ENCODE assay signal across 8 mouse cellular contexts in genomic region chr8:84202938-84203917, GRCm38 (mm10). TPM values are rescaled to one million over a fixed set of nuclear protein-coding genes. Genes with fewer than 3 reads are reported as not detected.
A peak's percentile ranks its signal among the peaks of the same experiment; 100 is the strongest.
DNase-seq lines count a peak whose midpoint lies in the region; ATAC-seq and TF ChIP-seq lines count a peak whose summit lies in the region.

No protein-coding gene starts in this region.

- H3K4me2 ChIP-seq in embryonic facial prominence, embryonic 13.5 days: peak overlapping the region; percentile 94
- H3K4me2 ChIP-seq in liver, embryonic 16.5 days (ENCODE audit: low read depth, low read length): peak overlapping the region; percentile 62
- H3K4me2 ChIP-seq in neural tube, embryonic 11.5 days (ENCODE audit: low read depth): peak overlapping the region; percentile 69

- ATAC-seq in embryonic facial prominence, embryonic 13.5 days (ENCODE audit: insufficient number of reproducible peaks, insufficient read depth, low FRiP score, low TSS enrichment, low read depth): peak; percentile 69
- ATAC-seq in liver, embryonic 16.5 days (ENCODE audit: low read depth): peak; percentile 44
- ATAC-seq in neural tube, embryonic 11.5 days (ENCODE audit: insufficient read depth, low FRiP score, low TSS enrichment): no peak

- H3K27me3 ChIP-seq in embryonic facial prominence, embryonic 13.5 days: no peaks in the 10 kb centered on the region
- H3K27me3 ChIP-seq in heart, embryonic 10.5 days (ENCODE audit: insufficient read depth, poor library complexity, severe bottlenecking): no peaks in the 10 kb centered on the region
- H3K27me3 ChIP-seq in liver, embryonic 16.5 days (ENCODE audit: control insufficient read depth, insufficient read depth, low read depth, low read length): peaks cover 28% of the 10 kb centered on the region
- H3K27me3 ChIP-seq in neural tube, embryonic 11.5 days (ENCODE audit: control insufficient read depth, insufficient read depth, low read length): no peaks in the 10 kb centered on the region
- H3K27me3 ChIP-seq in testis, adult 2 months (ENCODE audit: control insufficient read depth, insufficient read depth, low read length): no peaks in the 10 kb centered on the region

- H3K36me3 ChIP-seq in embryonic facial prominence, embryonic 13.5 days: peaks cover 30% of the 10 kb centered on the region
- H3K36me3 ChIP-seq in heart, embryonic 10.5 days: peaks cover 27% of the 10 kb centered on the region
- H3K36me3 ChIP-seq in liver, embryonic 16.5 days (ENCODE audit: control insufficient read depth, insufficient read depth): no peaks in the 10 kb centered on the region
- H3K36me3 ChIP-seq in neural tube, embryonic 11.5 days (ENCODE audit: control insufficient read depth, insufficient read depth, low read length): no peaks in the 10 kb centered on the region
- H3K36me3 ChIP-seq in testis, adult 2 months (ENCODE audit: control insufficient read depth, insufficient read depth, low read length): no peaks in the 10 kb centered on the region

- peak; percentile 77 for DNase-seq in layer of hippocampus, adult 9-11 months
- no peak for DNase-seq in layer of hippocampus, adult 9-10 months (ENCODE audit: low spot score)
- peak; percentile 92 for DNase-seq in heart, embryonic 10.5 days (ENCODE audit: low spot score)
- DNase-seq in kidney, adult 8-10 months: peak; percentile 82 to 86
- DNase-seq in neural tube, embryonic 11.5 days (ENCODE audit: low spot score): peak; percentile 74

- no peaks in the 10 kb centered on the region for H3K9me3 ChIP-seq in embryonic facial prominence, embryonic 13.5 days
- no peaks in the 10 kb centered on the region for H3K9me3 ChIP-seq in heart, embryonic 10.5 days
- no peaks in the 10 kb centered on the region for H3K9me3 ChIP-seq in liver, embryonic 16.5 days (replicated peaks; ENCODE audit: control insufficient read depth, low read length)
- H3K9me3 ChIP-seq in neural tube, embryonic 11.5 days (ENCODE audit: control insufficient read depth, low read length): no peaks in the 10 kb centered on the region

- peaks cover 79% of the 10 kb centered on the region for H3K4me1 ChIP-seq in embryonic facial prominence, embryonic 13.5 days
- H3K4me1 ChIP-seq in heart, embryonic 10.5 days: peaks cover 72% of the 10 kb centered on the region
- peaks cover 36% of the 10 kb centered on the region for H3K4me1 ChIP-seq in liver, embryonic 16.5 days (ENCODE audit: control insufficient read depth, low read depth, low read length)
- H3K4me1 ChIP-seq in neural tube, embryonic 11.5 days (ENCODE audit: control insufficient read depth, insufficient read depth, low read length): peaks cover 25% of the 10 kb centered on the region
- H3K4me1 ChIP-seq in testis, adult 2 months (ENCODE audit: control insufficient read depth, insufficient read depth, low read length): peaks cover 32% of the 10 kb centered on the region

- peak overlapping the region; percentile 99 for H3K27ac ChIP-seq in embryonic facial prominence, embryonic 13.5 days
- H3K27ac ChIP-seq in heart, embryonic 10.5 days: peak overlapping the region; percentile 98
- H3K27ac ChIP-seq in liver, embryonic 16.5 days (ENCODE audit: low read length): peak overlapping the region; percentile 85
- H3K27ac ChIP-seq in neural tube, embryonic 11.5 days (ENCODE audit: low read depth, low read length): peak overlapping the region; percentile 65
- H3K27ac ChIP-seq in testis, adult 2 months (ENCODE audit: control insufficient read depth, insufficient read depth, low read depth, low read length): peak overlapping the region; percentile 84

- peak overlapping the region; percentile 76 for H3K4me3 ChIP-seq in embryonic facial prominence, embryonic 13.5 days
- peak overlapping the region; percentile 86 for H3K4me3 ChIP-seq in heart, embryonic 10.5 days
- peak overlapping the region; percentile 51 for H3K4me3 ChIP-seq in liver, embryonic 16.5 days (ENCODE audit: low read depth, low read length)
- H3K4me3 ChIP-seq in neural tube, embryonic 11.5 days (ENCODE audit: low read depth, low read length): peak overlapping the region; percentile 26
- peak overlapping the region; percentile 56 for H3K4me3 ChIP-seq in testis, adult 2 months (ENCODE audit: control insufficient read depth, low read depth, low read length)

- 7% methylated on average over 34 of the region's 34 CpGs for WGBS in embryonic facial prominence, embryonic 13.5 days
- whole genome bisulfite sequencing in heart, embryonic 10.5 days: 7% methylated on average over 34 of the region's 34 CpGs
- 5% methylated on average over 34 of the region's 34 CpGs for WGBS in liver, embryonic 16.5 days (ENCODE audit: insufficient replicate concordance)
- 10% methylated on average over 34 of the region's 34 CpGs for WGBS in neural tube, embryonic 11.5 days

- peak overlapping the region; percentile 95 for H3K9ac ChIP-seq in embryonic facial prominence, embryonic 13.5 days
- peak overlapping the region; percentile 50 for H3K9ac ChIP-seq in liver, embryonic 16.5 days (ENCODE audit: low read depth, low read length)
- peak overlapping the region; percentile 64 for H3K9ac ChIP-seq in neural tube, embryonic 11.5 days (ENCODE audit: low read length)

- TF ChIP-seq CTCF in testis, adult 2 months (IDR thresholded peaks at IDR 0.05; ENCODE audit: control insufficient read depth, insufficient read depth, insufficient replicate concordance, low read depth, low read length): no peak

- TF ChIP-seq POLR2A in testis, adult 2 months (IDR thresholded peaks at IDR 0.05; ENCODE audit: control insufficient read depth, low read depth, low read length): no peak

RNA-seq across cellular contexts. Expression of gene Nanos3, which starts 18.2 kb away (rescaled TPM):
- 2.9 and 5.2 TPM in 2 replicates for polyA plus RNA-seq in embryonic facial prominence, embryonic 13.5 days (2015; fragmentation: Nextera tagmentation; extraction: Ambion mirVana)
- 1.2 and 2.3 TPM in 2 replicates for polyA plus RNA-seq in heart, embryonic 10.5 days (2016; fragmentation: Nextera tagmentation; extraction: Ambion mirVana)
- not detected in 2 replicates for polyA plus RNA-seq in liver, embryonic 16.5 days (2015; fragmentation: Nextera tagmentation; extraction: Ambion mirVana)
- 6.2 TPM in 2 replicates for polyA plus RNA-seq in neural tube, embryonic 11.5 days (2014; fragmentation: Nextera tagmentation; extraction: Ambion mirVana)
- polyA plus RNA-seq in testis, adult 2 months (2012; rRNA removed): 1.6 and 2.4 TPM in 2 replicates

RNA-seq across cellular contexts. Expression of gene Zswim4, which starts 33.6 kb away (rescaled TPM):
- polyA plus RNA-seq in embryonic facial prominence, embryonic 13.5 days (2015; fragmentation: Nextera tagmentation; extraction: Ambion mirVana): 19.6 and 22.6 TPM in 2 replicates
- 14.4 and 17.5 TPM in 2 replicates for polyA plus RNA-seq in heart, embryonic 10.5 days (2016; fragmentation: Nextera tagmentation; extraction: Ambion mirVana)
- 2.2 and 2.8 TPM in 2 replicates for polyA plus RNA-seq in liver, embryonic 16.5 days (2015; fragmentation: Nextera tagmentation; extraction: Ambion mirVana)
- 34.9 and 35.5 TPM in 2 replicates for polyA plus RNA-seq in neural tube, embryonic 11.5 days (2014; fragmentation: Nextera tagmentation; extraction: Ambion mirVana)
- 16.9 and 17.4 TPM in 2 replicates for polyA plus RNA-seq in testis, adult 2 months (2012; rRNA removed)

RNA-seq across cellular contexts. Expression of gene D8Ertd738e, which starts 46.3 kb away (rescaled TPM):
- 318 and 344 TPM in 2 replicates for polyA plus RNA-seq in embryonic facial prominence, embryonic 13.5 days (2015; fragmentation: Nextera tagmentation; extraction: Ambion mirVana)
- polyA plus RNA-seq in heart, embryonic 10.5 days (2016; fragmentation: Nextera tagmentation; extraction: Ambion mirVana): 353 and 374 TPM in 2 replicates
- 175 and 185 TPM in 2 replicates for polyA plus RNA-seq in liver, embryonic 16.5 days (2015; fragmentation: Nextera tagmentation; extraction: Ambion mirVana)
- 301 and 323 TPM in 2 replicates for polyA plus RNA-seq in neural tube, embryonic 11.5 days (2014; fragmentation: Nextera tagmentation; extraction: Ambion mirVana)
- polyA plus RNA-seq in testis, adult 2 months (2012; rRNA removed): 104 and 116 TPM in 2 replicates

RNA-seq across cellular contexts. Expression of gene Mri1, which starts 53.9 kb away (rescaled TPM):
- polyA plus RNA-seq in embryonic facial prominence, embryonic 13.5 days (2015; fragmentation: Nextera tagmentation; extraction: Ambion mirVana): 62.4 and 69.8 TPM in 2 replicates
- polyA plus RNA-seq in heart, embryonic 10.5 days (2016; fragmentation: Nextera tagmentation; extraction: Ambion mirVana): 60.5 and 74.9 TPM in 2 replicates
- 27.1 and 27.9 TPM in 2 replicates for polyA plus RNA-seq in liver, embryonic 16.5 days (2015; fragmentation: Nextera tagmentation; extraction: Ambion mirVana)
- polyA plus RNA-seq in neural tube, embryonic 11.5 days (2014; fragmentation: Nextera tagmentation; extraction: Ambion mirVana): 50.7 and 55.9 TPM in 2 replicates
- 7.5 and 12.1 TPM in 2 replicates for polyA plus RNA-seq in testis, adult 2 months (2012; rRNA removed)

RNA-seq across cellular contexts. Expression of gene 4930432K21Rik, which starts 55.4 kb away (rescaled TPM):
- 1.4 and 1.8 TPM in 2 replicates for polyA plus RNA-seq in embryonic facial prominence, embryonic 13.5 days (2015; fragmentation: Nextera tagmentation; extraction: Ambion mirVana)
- polyA plus RNA-seq in heart, embryonic 10.5 days (2016; fragmentation: Nextera tagmentation; extraction: Ambion mirVana): 0.79 and 1.5 TPM in 2 replicates
- 0.26 and 0.28 TPM in 2 replicates for polyA plus RNA-seq in liver, embryonic 16.5 days (2015; fragmentation: Nextera tagmentation; extraction: Ambion mirVana)
- polyA plus RNA-seq in neural tube, embryonic 11.5 days (2014; fragmentation: Nextera tagmentation; extraction: Ambion mirVana): 1.0 and 1.3 TPM in 2 replicates
- 57.2 and 65.0 TPM in 2 replicates for polyA plus RNA-seq in testis, adult 2 months (2012; rRNA removed)

Comparison
In these comparisons a context has a peak if more than half of its experiments do, and no peak if none do; other contexts are left out.
1. H3K4me3 ChIP-seq: peak in every context shown above with its lines; median percentile 86 in heart, embryonic 10.5 days; 76 in embryonic facial prominence, embryonic 13.5 days; 56 in testis, adult 2 months; 51 in liver, embryonic 16.5 days; 26 in neural tube, embryonic 11.5 days.